Mouse (Mus musculus) inflammation-experienced regulatory T-cells (primary cell): Measurements from ENCODE around the gene Dnah7b. TPM values are rescaled to one million over a fixed set of nuclear protein-coding genes. Genes with fewer than 3 reads are reported as not detected.

Experiments used
- polyA plus RNA-seq, 2 experiments: library from polyadenylated mRNA; unstranded; fragments of 100-300 nt; shearing (Covaris generic); gene quantifications; one replicate each; pipeline ENCODE4 v1.2.1; 2017

The Dnah7b gene
- polyA plus RNA-seq: 1 to 10 TPM; 6.1 to 7.7 TPM

GRCm38 (mm10) chr1:46066015-46066414, at the start of gene Dnah7b:
TSS of gene Dnah7b (plus strand) at chr1:46066315.

Other genes starting within 250 kb of the Dnah7b start
- not detected for gene Gm5269, start 176.0 kb upstream of the Dnah7b start, polyA plus RNA-seq
- 10 to 100 TPM in 1 of 2 experiments, under 1 TPM in 1; 0.65 to 36.3 TPM for gene Slc40a1, start 139.8 kb upstream of the Dnah7b start, polyA plus RNA-seq